24 mouse cellular contexts compared by ENCODE assay signal in the genomic region with DNA sequence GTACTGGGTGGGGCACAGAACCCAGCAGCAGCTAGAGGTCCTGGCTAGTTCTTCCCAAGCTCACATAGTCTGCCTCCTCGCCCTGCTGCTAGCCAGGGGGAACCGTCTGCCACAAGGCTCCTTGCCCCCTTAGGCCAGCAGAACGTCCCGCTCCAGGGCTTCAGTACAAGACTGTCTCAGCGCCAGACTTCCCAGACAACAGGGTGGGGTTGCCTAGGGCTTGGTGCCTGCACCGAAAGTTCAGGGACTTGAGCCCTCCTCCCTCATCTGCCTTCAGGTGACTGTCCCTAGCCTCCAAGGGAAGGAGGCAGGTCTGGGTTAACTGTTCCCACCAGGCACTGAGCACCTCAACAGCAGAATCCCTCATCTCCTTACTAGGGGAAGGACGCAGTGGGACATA. TPM values are rescaled to one million over a fixed set of nuclear protein-coding genes. Genes with fewer than 3 reads are reported as not detected.
A peak's percentile ranks its signal among the peaks of the same experiment; 100 is the strongest.
DNase-seq lines count a peak whose midpoint lies in the region; ATAC-seq and TF ChIP-seq lines count a peak whose summit lies in the region.
"Had no signal": no experiment of that assay in that cellular context is flagged by ENCODE, and none has a peak within 500 bp of the region (broad histone marks: within the 10 kb centered on the region; RNA-seq: fewer than 3 reads in every experiment).

No protein-coding gene starts in this region.

- no peak overlapping the region for H3K4me3 ChIP-seq in heart, embryonic 12.5 days
- 0 out of 2 replicates have a peak overlapping the region, but pooled peaks have one; percentile 33 for H3K4me3 ChIP-seq in thymus, adult 2 months (ENCODE audit: control insufficient read depth, insufficient read depth, low read length)
- H3K4me3 ChIP-seq: embryonic facial prominence, embryonic 12.5 days; intestine, embryonic 15.5 days; kidney, embryonic 15.5 days; liver, embryonic 12.5 days; lung, embryonic 15.5 days; midbrain, embryonic 13.5 days; myocyte had no signal

- DNase-seq in heart, postnatal 4 days, result no peak
- DNase-seq in urinary bladder, adult 2 months (ENCODE audit: low spot score), result peak; percentile 19
- DNase-seq in urinary bladder, postnatal 25 days (ENCODE audit: low spot score), result no peak
- DNase-seq in thymus, adult 2 months, result peak; percentile 19
- no peak for DNase-seq in ovary, postnatal 10 days (ENCODE audit: low spot score)
- no peak for DNase-seq in cerebellum, adult 18-20 months
- DNase-seq: adrenal gland, adult 2 months; cerebellum, adult 11-12 months; cerebellum, postnatal 36 days; left cerebral cortex, postnatal 4 days had no signal

- no peak for TF ChIP-seq POLR2A in thymus, adult 2 months (IDR thresholded peaks at IDR 0.05; ENCODE audit: control insufficient read depth, extremely low read depth, insufficient read depth, low read length, poor library complexity)

- TF ChIP-seq CTCF in thymus, adult 2 months (IDR thresholded peaks at IDR 0.05; ENCODE audit: borderline replicate concordance, control insufficient read depth, extremely low read depth, insufficient read depth, low read length, poor library complexity), result no peak

- H3K9ac ChIP-seq in heart, embryonic 12.5 days, result peak overlapping the region; percentile 34; the same call in 1 of the 2 replicates
- H3K9ac ChIP-seq: embryonic facial prominence, embryonic 12.5 days; intestine, embryonic 15.5 days; kidney, embryonic 15.5 days; liver, embryonic 12.5 days; lung, embryonic 15.5 days; midbrain, embryonic 13.5 days had no signal

- WGBS in heart, embryonic 12.5 days, result 79% methylated on average over 7 of the region's 7 CpGs
- 72% methylated on average over 7 of the region's 7 CpGs for WGBS in thymus, adult 2 months

- H3K27me3 ChIP-seq in heart, embryonic 12.5 days (replicated peaks), result no peaks in the 10 kb centered on the region
- H3K27me3 ChIP-seq in thymus, adult 2 months (ENCODE audit: control insufficient read depth, insufficient read depth, low read length), result no peaks in the 10 kb centered on the region
- H3K27me3 ChIP-seq: embryonic facial prominence, embryonic 12.5 days; intestine, embryonic 15.5 days; kidney, embryonic 15.5 days; lung, embryonic 15.5 days; midbrain, embryonic 13.5 days had no signal

- no peak for ATAC-seq in heart, embryonic 12.5 days (ENCODE audit: insufficient number of reproducible peaks, low FRiP score)
- ATAC-seq: intestine, embryonic 15.5 days; liver, embryonic 12.5 days; midbrain, embryonic 13.5 days had no signal

- peaks cover 55% of the 10 kb centered on the region for H3K4me1 ChIP-seq in heart, embryonic 12.5 days (replicated peaks)
- peaks cover 93% of the 10 kb centered on the region for H3K4me1 ChIP-seq in thymus, adult 2 months (replicated peaks; ENCODE audit: control insufficient read depth, insufficient read depth, low read length)
- H3K4me1 ChIP-seq: midbrain, embryonic 13.5 days had no signal

- H3K9me3 ChIP-seq in heart, embryonic 12.5 days (replicated peaks), result no peaks in the 10 kb centered on the region
- H3K9me3 ChIP-seq: embryonic facial prominence, embryonic 12.5 days; intestine, embryonic 15.5 days; kidney, embryonic 15.5 days; liver, embryonic 12.5 days; lung, embryonic 15.5 days; midbrain, embryonic 13.5 days had no signal

- H3K27ac ChIP-seq in heart, embryonic 12.5 days (ENCODE audit: poor library complexity, severe bottlenecking), result no peak overlapping the region
- H3K27ac ChIP-seq in thymus, adult 2 months (ENCODE audit: control insufficient read depth, insufficient read depth, low read length), result peak overlapping the region; percentile 94
- H3K27ac ChIP-seq: embryonic facial prominence, embryonic 12.5 days; intestine, embryonic 15.5 days; kidney, embryonic 15.5 days; liver, embryonic 12.5 days; midbrain, embryonic 13.5 days had no signal

- peaks cover 7% of the 10 kb centered on the region; the same call in 1 of the 2 replicates for H3K36me3 ChIP-seq in heart, embryonic 12.5 days
- peaks cover 99% of the 10 kb centered on the region for H3K36me3 ChIP-seq in thymus, adult 2 months (ENCODE audit: control insufficient read depth, insufficient read depth, low read length)
- H3K36me3 ChIP-seq: embryonic facial prominence, embryonic 12.5 days; intestine, embryonic 15.5 days; midbrain, embryonic 13.5 days had no signal

- no peak overlapping the region for H3K4me2 ChIP-seq in heart, embryonic 12.5 days
- H3K4me2 ChIP-seq: embryonic facial prominence, embryonic 12.5 days; intestine, embryonic 15.5 days; kidney, embryonic 15.5 days; liver, embryonic 12.5 days; midbrain, embryonic 13.5 days had no signal

RNA-seq across cellular contexts. Expression of a gene that starts 17.9 kb away (rescaled TPM):
- polyA plus RNA-seq in heart, embryonic 12.5 days (2016; fragmentation: Nextera tagmentation; extraction: Ambion mirVana), result 6.3 and 6.5 TPM in 2 replicates
- 1 to 10 TPM; 2.8 to 3.8 TPM for total RNA-seq in heart, postnatal 4 days (2021)
- 6.1 and 8.1 TPM in 2 replicates for polyA plus RNA-seq in urinary bladder, adult 2 months (2012; rRNA removed)
- polyA plus RNA-seq in thymus, adult 2 months (2012; rRNA removed), result 2,910 and 3,273 TPM in 2 replicates

RNA-seq across cellular contexts. Expression of a gene that starts 33.1 kb away (rescaled TPM):
- polyA plus RNA-seq in heart, embryonic 12.5 days (2016; fragmentation: Nextera tagmentation; extraction: Ambion mirVana), result 530 and 532 TPM in 2 replicates
- total RNA-seq in heart, postnatal 4 days (2021), result 100 to 1,000 TPM; 239 to 250 TPM
- polyA plus RNA-seq in urinary bladder, adult 2 months (2012; rRNA removed), result 206 and 212 TPM in 2 replicates
- 35.1 and 35.9 TPM in 2 replicates for polyA plus RNA-seq in thymus, adult 2 months (2012; rRNA removed)

RNA-seq across cellular contexts. Expression of a gene that starts 51.1 kb away (rescaled TPM):
- not detected in 2 replicates for polyA plus RNA-seq in heart, embryonic 12.5 days (2016; fragmentation: Nextera tagmentation; extraction: Ambion mirVana)
- not detected for total RNA-seq in heart, postnatal 4 days (2021)
- not detected in 2 replicates for polyA plus RNA-seq in urinary bladder, adult 2 months (2012; rRNA removed)
- polyA plus RNA-seq in thymus, adult 2 months (2012; rRNA removed), result 0.15 TPM in 1 of 2 replicates, not detected in the other
- total RNA-seq: adrenal gland, adult 2 months; ES-E14; gastrocnemius, postnatal 36 days; left cerebral cortex, postnatal 4 days had no signal
- polyA plus RNA-seq: adrenal gland, adult 2 months; brain, embryonic 14.5 days; embryonic facial prominence, embryonic 12.5 days; heart, embryonic 14.5 days; hindbrain, embryonic 11.5 days; intestine, embryonic 15.5 days; kidney, embryonic 15.5 days; liver, embryonic 12.5 days; lung, embryonic 15.5 days; midbrain, embryonic 13.5 days; myocyte; stomach, embryonic 16.5 days had no signal

Comparison
In these comparisons a context has a peak if more than half of its experiments do, and no peak if none do; other contexts are left out.
1. DNase-seq: peak in urinary bladder, adult 2 months (single experiment) and thymus, adult 2 months (single experiment); none in heart, postnatal 4 days (single experiment), urinary bladder, postnatal 25 days (single experiment), ovary, postnatal 10 days (single experiment) and cerebellum, adult 18-20 months (0 of 2).
2. RNA of a gene that starts 17.9 kb away (polyA plus RNA-seq): 2,910 to 3,273 TPM in thymus, adult 2 months; 6.3 to 6.5 TPM in heart, embryonic 12.5 days and 6.1 to 8.1 TPM in urinary bladder, adult 2 months; every median in the first group is over 100 times any median in the second.